Mouse (Mus musculus): ENCODE results near the gene Rnf227.
A peak's percentile ranks its signal among the peaks of the same experiment; 100 is the strongest.

Gene Rnf227

GRCm38 (mm10) chr11:69372056-69372779 is 32.0 kb downstream of the Rnf227 start:
- peak in 1 of 2 experiments; percentile 20 for DNase-seq

- no peak for DNase-seq
Observed at GRCm38 (mm10) chr11:69372780-69373170, 32.5 kb downstream of the Rnf227 start.

GRCm38 (mm10) chr11:69373223-69373965 is 33.1 kb downstream of the Rnf227 start:
- no peak for DNase-seq

GRCm38 (mm10) chr11:69375646-69376045 is 35.4 kb downstream of the Rnf227 start:
- no peak for DNase-seq

GRCm38 (mm10) chr11:69377766-69378165 is 37.5 kb downstream of the Rnf227 start:
- DNase-seq = no peak

- DNase-seq = no peak
Observed at GRCm38 (mm10) chr11:69379600-69379999, 39.3 kb downstream of the Rnf227 start.

GRCm38 (mm10) chr11:69381356-69381755 is 41.1 kb downstream of the Rnf227 start:
- DNase-seq = no peak

- DNase-seq = no peak
Observed at GRCm38 (mm10) chr11:69382478-69383105, 42.3 kb downstream of the Rnf227 start.

- no peak for DNase-seq
Observed at GRCm38 (mm10) chr11:69384979-69385378, 44.7 kb downstream of the Rnf227 start.

- DNase-seq = no peak
Observed at GRCm38 (mm10) chr11:69386758-69387157, 46.5 kb downstream of the Rnf227 start.

- DNase-seq = no peak
Observed at GRCm38 (mm10) chr11:69388680-69389079, 48.4 kb downstream of the Rnf227 start.

- DNase-seq = peak in 1 of 2 experiments; percentile 10
Observed at GRCm38 (mm10) chr11:69389531-69390399, 49.5 kb downstream of the Rnf227 start.

GRCm38 (mm10) chr11:69390400-69391034 is 50.3 kb downstream of the Rnf227 start:
- peak; percentile 29 to 49 for DNase-seq

All from thymus, postnatal 36 days (tissue).